Mouse (Mus musculus): Measurements from ENCODE around the gene Cnga1. TPM values are rescaled to one million over a fixed set of nuclear protein-coding genes. Genes with fewer than 3 reads are reported as not detected.

Cnga1 gene
- total and polyA plus RNA-seq, 3 experiments = not detected

Other genes with a start within 250 kb of the Cnga1 start
- gene Corin, start 139.8 kb downstream of the Cnga1 start, total RNA-seq (2021) = not detected
- 0.08 TPM in 1 of 2 replicates, not detected in the other for gene Corin, start 139.8 kb downstream of the Cnga1 start, polyA plus RNA-seq (2012; rRNA removed)
- 10 to 100 TPM in 1 of 2 experiments, 1 to 10 TPM in 1; 9.9 to 11.7 TPM for gene Nfxl1, start 84.6 kb downstream of the Cnga1 start, total RNA-seq (2021)
- 2.7 and 3.7 TPM in 2 replicates for gene Nfxl1, start 84.6 kb downstream of the Cnga1 start, polyA plus RNA-seq (2012; rRNA removed)
- gene Zar1, start 63.0 kb downstream of the Cnga1 start, total RNA-seq (2021) = not detected
- gene Zar1, start 63.0 kb downstream of the Cnga1 start, polyA plus RNA-seq (2012; rRNA removed) = not detected in 2 replicates
- 1 to 10 TPM; 1.4 to 1.8 TPM for gene Gm5868, start 56.7 kb downstream of the Cnga1 start, total RNA-seq (2021)
- not detected in 2 replicates for gene Gm5868, start 56.7 kb downstream of the Cnga1 start, polyA plus RNA-seq (2012; rRNA removed)
- 1 to 10 TPM in 1 of 2 experiments, under 1 TPM in 1; 0.38 to 2.8 TPM for gene Nipal1, start 3.5 kb upstream of the Cnga1 start, total RNA-seq (2021)
- 0.15 and 0.32 TPM in 2 replicates for gene Nipal1, start 3.5 kb upstream of the Cnga1 start, polyA plus RNA-seq (2012; rRNA removed)
- under 1 TPM in 1 of 2 experiments, not detected in 1; 0.14 TPM for gene Txk, start 108.5 kb upstream of the Cnga1 start, total RNA-seq (2021)
- gene Txk, start 108.5 kb upstream of the Cnga1 start, polyA plus RNA-seq (2012; rRNA removed) = not detected in 2 replicates
- gene Tec, start 224.2 kb upstream of the Cnga1 start, total RNA-seq (2021) = 1 to 10 TPM; 2.9 to 3.1 TPM
- 0.26 and 0.51 TPM in 2 replicates for gene Tec, start 224.2 kb upstream of the Cnga1 start, polyA plus RNA-seq (2012; rRNA removed)

Data from adrenal gland, adult 2 months (tissue).